Comparison of ENCODE assay signal across 35 mouse cellular contexts in genomic region chr4:53587676-53588075, GRCm38 (mm10).
"Had no signal": no experiment of that assay in that cellular context is flagged by ENCODE, and none has a peak within 500 bp of the region (broad histone marks: within the 10 kb centered on the region; RNA-seq: fewer than 3 reads in every experiment).

No protein-coding gene starts in this region.

- H3K27ac ChIP-seq: heart, embryonic 10.5 days; heart, embryonic 13.5 days; heart, embryonic 15.5 days; hindbrain, embryonic 10.5 days; hindbrain, embryonic 12.5 days; hindbrain, embryonic 13.5 days; hindbrain, embryonic 14.5 days; hindbrain, embryonic 15.5 days; hindbrain, postnatal 0 days; intestine, embryonic 15.5 days; kidney, embryonic 15.5 days; kidney, postnatal 0 days; layer of hippocampus, adult 2 months; left cerebral cortex, adult 2 months had no signal

- ATAC-seq: hindbrain, embryonic 16.5 days; hindbrain, postnatal 0 days; inflammation-experienced regulatory T-cells, adult 6 months; intestine, embryonic 15.5 days; intestine, postnatal 0 days had no signal

- H3K4me2 ChIP-seq: heart, embryonic 11.5 days; heart, embryonic 12.5 days; heart, embryonic 13.5 days; heart, embryonic 15.5 days; hindbrain, embryonic 12.5 days; hindbrain, embryonic 13.5 days; hindbrain, embryonic 14.5 days; hindbrain, embryonic 15.5 days; intestine, embryonic 15.5 days; kidney, embryonic 15.5 days had no signal

- DNase-seq: heart, postnatal 10 days; heart, postnatal 14 days; heart, postnatal 36 days; heart, postnatal 4 days; kidney, adult 11 months; kidney, adult 18-20 months; kidney, adult 2 months; kidney, adult 8-10 months; kidney, adult 9 months; kidney, postnatal 10 days; kidney, postnatal 14 days; kidney, postnatal 25 days; kidney, postnatal 36 days; kidney, postnatal 4 days; layer of hippocampus, adult 9-11 months; layer of hippocampus, postnatal 36 days had no signal

- H3K4me1 ChIP-seq: hindbrain, embryonic 10.5 days; hindbrain, embryonic 12.5 days had no signal

- H3K9me3 ChIP-seq: heart, embryonic 10.5 days; heart, embryonic 12.5 days; heart, embryonic 13.5 days; heart, embryonic 15.5 days; hindbrain, embryonic 10.5 days; hindbrain, embryonic 12.5 days; hindbrain, embryonic 13.5 days; hindbrain, embryonic 15.5 days; intestine, embryonic 15.5 days; kidney, embryonic 15.5 days had no signal

- H3K9ac ChIP-seq: heart, embryonic 12.5 days; heart, embryonic 13.5 days; heart, embryonic 15.5 days; hindbrain, embryonic 12.5 days; hindbrain, embryonic 13.5 days; hindbrain, embryonic 14.5 days; hindbrain, embryonic 15.5 days; intestine, embryonic 15.5 days; kidney, embryonic 15.5 days had no signal

- H3K27me3 ChIP-seq: heart, embryonic 12.5 days; heart, embryonic 13.5 days; heart, embryonic 15.5 days; hindbrain, embryonic 12.5 days; hindbrain, embryonic 13.5 days; hindbrain, embryonic 15.5 days; intestine, embryonic 15.5 days; kidney, embryonic 15.5 days had no signal

- H3K36me3 ChIP-seq: heart, embryonic 10.5 days; heart, embryonic 12.5 days; heart, embryonic 13.5 days; heart, embryonic 15.5 days; hindbrain, embryonic 10.5 days; hindbrain, embryonic 12.5 days; hindbrain, embryonic 13.5 days; hindbrain, embryonic 15.5 days; intestine, embryonic 15.5 days; kidney, embryonic 15.5 days had no signal

- H3K4me3 ChIP-seq: heart, embryonic 10.5 days; heart, embryonic 12.5 days; heart, embryonic 13.5 days; heart, embryonic 15.5 days; hindbrain, embryonic 10.5 days; hindbrain, embryonic 12.5 days; hindbrain, embryonic 13.5 days; hindbrain, embryonic 15.5 days; intestine, embryonic 15.5 days; kidney, embryonic 15.5 days; layer of hippocampus, adult 2 months; left cerebral cortex, adult 2 months had no signal
